Mouse (Mus musculus): ENCODE measurements at regions not wholly inside any gene's neighbourhood (a gene's known extent, or its start where the extent isn't known, plus 50 kb on each side); places are given as distances from the start of the nearest gene placed in this dataset.

DNA sequence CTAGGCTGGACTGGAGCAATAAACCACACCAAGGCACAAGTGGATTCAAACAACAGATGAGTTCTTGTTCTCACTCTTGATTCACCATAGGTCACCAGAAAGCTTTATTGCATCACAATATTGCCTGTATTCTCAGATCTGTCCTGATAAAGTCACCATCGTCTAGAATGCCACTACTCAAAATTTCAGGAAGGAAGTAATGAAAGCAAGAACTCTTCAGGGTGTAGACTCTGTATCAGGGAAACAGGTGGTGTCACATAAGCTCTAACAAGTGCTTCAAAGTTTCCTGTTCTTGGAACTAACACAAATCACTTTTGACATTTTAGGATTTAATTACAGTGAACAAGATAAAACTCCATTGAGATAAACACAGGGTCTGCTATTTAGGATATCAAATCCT is 52.2 kb upstream of the Tars start:
- in situ Hi-C loops (cut with MboI; ENCODE audit: low pct_unique_long_range_greater_than_20kb in 1 of 2, low sequenced_read_pairs in 2 of 2, unreplicated experiment in 1 of 2) = no loop called here

All from mouse embryonic stem cell (cell line).